Mouse (Mus musculus) MEL (cell line): ENCODE measurements around the gene Slc25a24.

ENCODE experiments used
- CTCF ChIP-seq, 3 experiments: IDR thresholded peaks in 2 of 3; conservative IDR thresholded peaks in 1 of 3; 2 replicates each; pipeline ENCODE4 v1.5.1; 2011 to 2012; ENCODE audit warnings: low read length in 3 of 3, low read depth in 2 of 3, mild to moderate bottlenecking in 2 of 3, improper control_type of control experiment in 1 of 3, inconsistent platforms in 1 of 3, mixed read lengths in 1 of 3, moderate library complexity in 1 of 3; ENCODE audit not compliant: control insufficient read depth in 1 of 3, insufficient read depth in 1 of 3, poor library complexity in 1 of 3, severe bottlenecking in 1 of 3
- MYB ChIP-seq: IDR thresholded peaks from 2 replicates; pipeline ENCODE4 v1.6.1; 2011; ENCODE audit warnings: mild to moderate bottlenecking, low read depth, low read length, improper control_type of control experiment
- POLR2A ChIP-seq, 2 experiments: IDR thresholded peaks; 2 replicates each; pipeline ENCODE4 v1.6.1; 2011 to 2012; ENCODE audit warnings: low read length in 2 of 2, mild to moderate bottlenecking in 2 of 2, control low read depth in 1 of 2, improper control_type of control experiment in 1 of 2, low read depth in 1 of 2, moderate library complexity in 1 of 2; ENCODE audit not compliant: control insufficient read depth in 1 of 2, insufficient read depth in 1 of 2, poor library complexity in 1 of 2
- TCF12 ChIP-seq: IDR thresholded peaks from 2 replicates; pipeline ENCODE4 v1.6.1; 2014; ENCODE audit warnings: low read depth, mild to moderate bottlenecking, inconsistent platforms, low read length, improper control_type of control experiment, moderate library complexity

DNA sequence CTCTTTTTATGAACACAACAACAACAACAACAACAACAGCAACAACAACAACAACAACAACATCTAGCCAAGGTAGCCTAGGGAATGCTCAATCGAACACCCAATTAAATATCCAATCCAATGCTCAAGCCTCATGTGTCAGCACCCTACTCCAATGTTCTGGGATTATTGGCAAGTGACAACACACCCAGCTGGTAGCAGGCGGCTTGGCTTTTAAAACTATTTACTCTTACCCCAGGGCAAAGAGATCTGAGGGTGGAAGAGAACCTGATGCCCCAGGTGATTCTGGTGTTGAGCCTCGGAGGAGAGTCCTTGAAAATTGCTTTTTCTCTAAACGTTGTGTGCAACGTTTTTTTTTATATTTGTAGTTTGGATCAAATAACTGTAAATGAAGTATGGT lies 51.4 kb downstream of the Slc25a24 start:
- TF ChIP-seq TCF12 (no peak), POLR2A (IDR thresholded peaks at IDR 0.05; ENCODE audit: control insufficient read depth in 1 of 2, insufficient read depth in 1 of 2, low read depth in 1 of 2, low read length in 2 of 2, poor library complexity in 1 of 2) (no peak), CTCF (IDR thresholded peaks at IDR 0.05 in 2 of 3, conservative IDR thresholded peaks at IDR 0.05 in 1 of 3; ENCODE audit: control insufficient read depth in 1 of 3, insufficient read depth in 1 of 3, low read depth in 2 of 3, low read length in 3 of 3, poor library complexity in 1 of 3, severe bottlenecking in 1 of 3) (no peak), MYB (no peak)
